ENCODE assay signal across 23 mouse cellular contexts in the genomic region with DNA sequence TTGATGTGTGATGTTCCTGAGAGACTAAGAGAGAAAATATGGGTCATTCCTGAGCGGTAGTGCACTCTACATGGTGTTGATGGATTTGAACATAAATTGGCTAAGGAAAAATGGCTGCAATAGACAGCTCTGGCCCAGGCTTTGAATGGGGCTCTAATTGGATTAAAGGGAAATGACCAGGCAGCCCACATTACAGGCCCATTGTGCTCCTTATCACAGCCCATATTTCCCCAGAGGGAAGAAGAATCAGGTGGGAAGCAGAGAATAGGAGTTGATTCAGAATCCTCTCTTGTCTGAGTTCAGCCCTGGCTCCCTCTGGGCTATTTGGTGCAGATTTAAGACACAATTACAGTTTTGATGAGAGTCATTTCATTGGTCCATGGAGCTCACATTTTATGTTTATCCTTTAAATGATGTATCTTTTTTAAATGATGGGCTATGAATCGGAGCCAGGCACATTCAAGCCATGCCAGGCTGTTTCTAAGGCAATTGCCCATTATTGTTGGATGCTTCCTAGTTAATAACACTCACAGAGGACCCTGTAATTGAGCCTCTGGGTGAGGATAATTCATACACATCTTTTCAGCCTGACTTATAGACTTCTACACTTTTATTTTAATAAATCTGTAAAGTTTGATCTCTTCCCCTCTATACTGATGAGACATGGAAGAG.
A peak's percentile ranks its signal among the peaks of the same experiment; 100 is the strongest.
DNase-seq lines count a peak whose midpoint lies in the region; ATAC-seq and TF ChIP-seq lines count a peak whose summit lies in the region.
"Had no signal": no experiment of that assay in that cellular context is flagged by ENCODE, and none has a peak within 500 bp of the region (broad histone marks: within the 10 kb centered on the region; RNA-seq: fewer than 3 reads in every experiment).

No protein-coding gene starts in this region.

- no peak overlapping the region for H3K27ac ChIP-seq in forebrain, embryonic 11.5 days (ENCODE audit: low read depth, low read length)
- no peak overlapping the region for H3K27ac ChIP-seq in forebrain, embryonic 10.5 days
- no peak overlapping the region for H3K27ac ChIP-seq in midbrain, embryonic 11.5 days (ENCODE audit: low read depth, low read length)
- H3K27ac ChIP-seq in midbrain, embryonic 15.5 days: no peak overlapping the region
- H3K27ac ChIP-seq in hindbrain, embryonic 13.5 days: no peak overlapping the region
- H3K27ac ChIP-seq in midbrain, postnatal 0 days (ENCODE audit: low read depth, low read length): no peak overlapping the region
- H3K27ac ChIP-seq in liver, embryonic 11.5 days (ENCODE audit: low read depth, low read length): no peak overlapping the region
- H3K27ac ChIP-seq: embryonic facial prominence, embryonic 12.5 days; gastrocnemius, adult 2 months; heart, embryonic 15.5 days; kidney, postnatal 0 days; limb, embryonic 12.5 days; liver, embryonic 12.5 days had no signal

- DNase-seq in forebrain, embryonic 11.5 days (ENCODE audit: low spot score): no peak
- DNase-seq in forebrain, embryonic 10.5 days (ENCODE audit: extremely low spot score, low spot score): no peak
- DNase-seq in midbrain, embryonic 11.5 days (ENCODE audit: low spot score, missing footprints): peak; percentile 70
- peak; percentile 28 for DNase-seq in midbrain, postnatal 0 days (ENCODE audit: low spot score)
- DNase-seq in layer of hippocampus, adult 8-10 months (ENCODE audit: low spot score in 2 of 2): no peak
- DNase-seq in liver, embryonic 11.5 days (ENCODE audit: low spot score): no peak
- DNase-seq: adrenal gland, postnatal 14 days; cerebellum, adult 9-10 months; gastrocnemius, adult 2 months; heart, postnatal 4 days; kidney, adult 2 months; lung, adult 2 months; lung, postnatal 14 days; right cerebral cortex, postnatal 25 days; spleen, adult 18-20 months had no signal

- no peak for TF ChIP-seq CTCF in midbrain, postnatal 0 days (IDR thresholded peaks at IDR 0.05)

- H3K4me1 ChIP-seq in forebrain, embryonic 11.5 days (replicated peaks; ENCODE audit: control insufficient read depth, insufficient read depth, low read length): no peaks in the 10 kb centered on the region
- H3K4me1 ChIP-seq in forebrain, embryonic 10.5 days: peaks cover 5% of the 10 kb centered on the region; the same call in 1 of the 2 replicates
- H3K4me1 ChIP-seq in midbrain, embryonic 11.5 days (ENCODE audit: control insufficient read depth, insufficient read depth, low read length): no peaks in the 10 kb centered on the region
- no peaks in the 10 kb centered on the region for H3K4me1 ChIP-seq in midbrain, embryonic 15.5 days
- 0 out of 2 replicates have a peak, but pooled peaks cover 3% of the 10 kb centered on the region for H3K4me1 ChIP-seq in hindbrain, embryonic 13.5 days (replicated peaks)
- no peaks in the 10 kb centered on the region for H3K4me1 ChIP-seq in midbrain, postnatal 0 days (ENCODE audit: insufficient read depth, low read length)
- no peaks in the 10 kb centered on the region for H3K4me1 ChIP-seq in liver, embryonic 11.5 days (replicated peaks; ENCODE audit: control insufficient read depth, insufficient read depth, low read length)
- H3K4me1 ChIP-seq: embryonic facial prominence, embryonic 12.5 days; heart, embryonic 15.5 days; limb, embryonic 12.5 days; liver, embryonic 12.5 days had no signal

- 0 out of 2 replicates have a peak, but pooled peaks have one; percentile 12 for ATAC-seq in forebrain, embryonic 11.5 days (replicated peaks; ENCODE audit: low FRiP score)
- ATAC-seq in midbrain, embryonic 11.5 days (ENCODE audit: low FRiP score): peak; percentile 57
- no peak for ATAC-seq in midbrain, embryonic 15.5 days (replicated peaks)
- ATAC-seq in hindbrain, embryonic 13.5 days (ENCODE audit: low FRiP score): peak; percentile 74
- no peak for ATAC-seq in midbrain, postnatal 0 days (ENCODE audit: low FRiP score)
- no peak for ATAC-seq in liver, embryonic 11.5 days (replicated peaks; ENCODE audit: low FRiP score)
- ATAC-seq: CD4-positive, CD25-positive, alpha-beta regulatory T cell, adult 4 months; liver, embryonic 12.5 days had no signal

- H3K4me2 ChIP-seq in forebrain, embryonic 11.5 days (ENCODE audit: low read depth, low read length, severe bottlenecking): no peak overlapping the region
- H3K4me2 ChIP-seq in midbrain, embryonic 11.5 days: no peak overlapping the region
- H3K4me2 ChIP-seq in midbrain, embryonic 15.5 days: no peak overlapping the region
- no peak overlapping the region for H3K4me2 ChIP-seq in hindbrain, embryonic 13.5 days
- no peak overlapping the region for H3K4me2 ChIP-seq in midbrain, postnatal 0 days (ENCODE audit: low read depth, low read length, poor library complexity, severe bottlenecking)
- no peak overlapping the region for H3K4me2 ChIP-seq in liver, embryonic 11.5 days
- H3K4me2 ChIP-seq: embryonic facial prominence, embryonic 12.5 days; heart, embryonic 15.5 days; limb, embryonic 12.5 days; liver, embryonic 12.5 days had no signal

- 43% methylated on average over 2 of the region's 2 CpGs for WGBS in forebrain, embryonic 11.5 days
- 61% methylated on average over 2 of the region's 2 CpGs for WGBS in forebrain, embryonic 10.5 days
- 63% methylated on average over 2 of the region's 2 CpGs for WGBS in midbrain, embryonic 11.5 days
- WGBS in midbrain, embryonic 15.5 days: 44% methylated on average over 2 of the region's 2 CpGs
- WGBS in hindbrain, embryonic 13.5 days: 51% methylated on average over 2 of the region's 2 CpGs
- WGBS in midbrain, postnatal 0 days: 52% methylated on average over 2 of the region's 2 CpGs
- 58% methylated on average over 2 of the region's 2 CpGs for WGBS in liver, embryonic 11.5 days

- H3K36me3 ChIP-seq in forebrain, embryonic 11.5 days (ENCODE audit: control insufficient read depth, insufficient read depth, low read length): no peaks in the 10 kb centered on the region
- H3K36me3 ChIP-seq in forebrain, embryonic 10.5 days (replicated peaks): no peaks in the 10 kb centered on the region
- H3K36me3 ChIP-seq in midbrain, embryonic 11.5 days (ENCODE audit: control insufficient read depth, insufficient read depth, low read length): no peaks in the 10 kb centered on the region
- H3K36me3 ChIP-seq in midbrain, embryonic 15.5 days (replicated peaks): no peaks in the 10 kb centered on the region
- H3K36me3 ChIP-seq in hindbrain, embryonic 13.5 days: no peaks in the 10 kb centered on the region
- no peaks in the 10 kb centered on the region for H3K36me3 ChIP-seq in midbrain, postnatal 0 days (ENCODE audit: insufficient read depth, low read length)
- no peaks in the 10 kb centered on the region for H3K36me3 ChIP-seq in liver, embryonic 11.5 days (ENCODE audit: control insufficient read depth, insufficient read depth, low read length)
- H3K36me3 ChIP-seq: embryonic facial prominence, embryonic 12.5 days; heart, embryonic 15.5 days; limb, embryonic 12.5 days; liver, embryonic 12.5 days had no signal

- no peaks in the 10 kb centered on the region for H3K27me3 ChIP-seq in forebrain, embryonic 11.5 days (ENCODE audit: control insufficient read depth, insufficient read depth, low read length)
- no peaks in the 10 kb centered on the region for H3K27me3 ChIP-seq in forebrain, embryonic 10.5 days (ENCODE audit: poor library complexity, severe bottlenecking)
- no peaks in the 10 kb centered on the region for H3K27me3 ChIP-seq in midbrain, embryonic 11.5 days (ENCODE audit: control insufficient read depth, insufficient read depth, low read length)
- no peaks in the 10 kb centered on the region for H3K27me3 ChIP-seq in midbrain, embryonic 15.5 days (replicated peaks)
- H3K27me3 ChIP-seq in hindbrain, embryonic 13.5 days: no peaks in the 10 kb centered on the region
- no peaks in the 10 kb centered on the region for H3K27me3 ChIP-seq in midbrain, postnatal 0 days (ENCODE audit: insufficient read depth, low read length)
- no peaks in the 10 kb centered on the region for H3K27me3 ChIP-seq in liver, embryonic 11.5 days (replicated peaks; ENCODE audit: control insufficient read depth, insufficient read depth, low read length)
- H3K27me3 ChIP-seq: embryonic facial prominence, embryonic 12.5 days; heart, embryonic 15.5 days; limb, embryonic 12.5 days; liver, embryonic 12.5 days had no signal

- H3K4me3 ChIP-seq in forebrain, embryonic 11.5 days (ENCODE audit: low read depth, low read length): no peak overlapping the region
- no peak overlapping the region for H3K4me3 ChIP-seq in forebrain, embryonic 10.5 days
- H3K4me3 ChIP-seq in midbrain, embryonic 11.5 days (ENCODE audit: low read depth, low read length): no peak overlapping the region
- no peak overlapping the region for H3K4me3 ChIP-seq in midbrain, embryonic 15.5 days
- no peak overlapping the region for H3K4me3 ChIP-seq in hindbrain, embryonic 13.5 days
- no peak overlapping the region for H3K4me3 ChIP-seq in midbrain, postnatal 0 days (ENCODE audit: low read depth, low read length)
- H3K4me3 ChIP-seq in liver, embryonic 11.5 days (ENCODE audit: low read depth, low read length): no peak overlapping the region
- H3K4me3 ChIP-seq: embryonic facial prominence, embryonic 12.5 days; gastrocnemius, adult 2 months; heart, embryonic 15.5 days; limb, embryonic 12.5 days; liver, embryonic 12.5 days had no signal

- H3K9ac ChIP-seq in forebrain, embryonic 11.5 days (ENCODE audit: low read length): no peak overlapping the region
- no peak overlapping the region for H3K9ac ChIP-seq in midbrain, embryonic 11.5 days (ENCODE audit: low read length)
- no peak overlapping the region for H3K9ac ChIP-seq in midbrain, embryonic 15.5 days
- H3K9ac ChIP-seq in hindbrain, embryonic 13.5 days: no peak overlapping the region
- H3K9ac ChIP-seq in midbrain, postnatal 0 days (replicated peaks; ENCODE audit: low read length, poor library complexity, severe bottlenecking): no peak overlapping the region
- H3K9ac ChIP-seq in liver, embryonic 11.5 days (ENCODE audit: low read depth, low read length): no peak overlapping the region
- H3K9ac ChIP-seq: embryonic facial prominence, embryonic 12.5 days; heart, embryonic 15.5 days; limb, embryonic 12.5 days; liver, embryonic 12.5 days had no signal

- H3K9me3 ChIP-seq in forebrain, embryonic 11.5 days (ENCODE audit: control insufficient read depth, low read length): no peaks in the 10 kb centered on the region
- no peaks in the 10 kb centered on the region for H3K9me3 ChIP-seq in forebrain, embryonic 10.5 days
- H3K9me3 ChIP-seq in midbrain, embryonic 11.5 days (ENCODE audit: control insufficient read depth, low read length): no peaks in the 10 kb centered on the region
- no peaks in the 10 kb centered on the region for H3K9me3 ChIP-seq in midbrain, embryonic 15.5 days
- H3K9me3 ChIP-seq in hindbrain, embryonic 13.5 days: no peaks in the 10 kb centered on the region
- H3K9me3 ChIP-seq in midbrain, postnatal 0 days (ENCODE audit: low read length): no peaks in the 10 kb centered on the region
- H3K9me3 ChIP-seq in liver, embryonic 11.5 days (ENCODE audit: control insufficient read depth, low read length): no peaks in the 10 kb centered on the region
- H3K9me3 ChIP-seq: embryonic facial prominence, embryonic 12.5 days; heart, embryonic 15.5 days; limb, embryonic 12.5 days; liver, embryonic 12.5 days had no signal

Comparison
In these comparisons a context has a peak if more than half of its experiments do, and no peak if none do; other contexts are left out.
1. ATAC-seq: peak in forebrain, embryonic 11.5 days (single experiment), midbrain, embryonic 11.5 days (single experiment) and hindbrain, embryonic 13.5 days (single experiment); none in midbrain, embryonic 15.5 days (single experiment), midbrain, postnatal 0 days (single experiment) and liver, embryonic 11.5 days (single experiment).
2. DNase-seq: peak in midbrain, embryonic 11.5 days (single experiment) and midbrain, postnatal 0 days (single experiment); none in forebrain, embryonic 11.5 days (single experiment), forebrain, embryonic 10.5 days (single experiment), layer of hippocampus, adult 8-10 months (0 of 2) and liver, embryonic 11.5 days (single experiment).